Mouse (Mus musculus): ENCODE results near the gene Mmp17. TPM values are rescaled to one million over a fixed set of nuclear protein-coding genes. Genes with fewer than 3 reads are reported as not detected.
"Not testable (repeated sequence)": the region's sequence is repeated elsewhere in the genome, so short reads cannot be mapped to it uniquely, and the experiment has no call there.

Gene Mmp17
- polyA plus RNA-seq, 1 experiment: 0.76 TPM

GRCm38 (mm10) chr5:129584583-129585541, 893 bp downstream of the Mmp17 start:
- Histone ChIP-seq H3K36me3 (replicated peaks; ENCODE audit: low read length) (no peaks in the 10 kb centered on the region), H3K27me3 (replicated peaks) (peaks cover 93% of the 10 kb centered on the region), H3K4me1 (peaks cover 36% of the 10 kb centered on the region), H3K9me3 (no peaks in the 10 kb centered on the region), H3K4me3 (replicated peaks) (peak overlapping the region; percentile 94)
- TF ChIP-seq GATA1 (IDR thresholded peaks at IDR 0.05; ENCODE audit: borderline replicate concordance, low read length): no peak
- no peak for TF ChIP-seq FLI1 (IDR thresholded peaks at IDR 0.05; ENCODE audit: low read length)

DNA sequence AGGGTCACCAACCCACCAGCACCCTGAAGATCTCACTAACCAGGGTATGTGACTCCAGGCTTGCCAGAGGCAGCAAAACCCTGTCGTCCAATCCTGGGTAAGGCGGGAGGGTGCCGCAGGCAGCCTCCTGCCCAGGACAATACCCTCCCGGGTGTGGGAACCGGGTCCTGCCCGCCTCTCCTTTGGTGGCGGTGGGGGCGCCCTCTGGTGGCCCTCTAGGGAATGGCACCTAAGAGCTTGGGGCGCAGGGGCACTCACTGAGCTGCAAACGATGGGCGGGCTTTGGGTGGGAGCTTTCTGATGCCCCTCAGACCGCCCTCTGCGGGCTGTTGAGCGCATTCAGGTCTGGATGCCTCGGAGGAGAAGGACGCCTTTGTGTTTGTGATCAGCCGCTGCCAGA, 2.0 kb downstream of the Mmp17 start:
- no peaks in the 10 kb centered on the region for H3K9me3 ChIP-seq
- peaks cover 89% of the 10 kb centered on the region for H3K27me3 ChIP-seq (replicated peaks)
- TF ChIP-seq FLI1 (IDR thresholded peaks at IDR 0.05; ENCODE audit: low read length): no peak
- TF ChIP-seq GATA1 (IDR thresholded peaks at IDR 0.05; ENCODE audit: borderline replicate concordance, low read length): no peak
- H3K36me3 ChIP-seq (replicated peaks; ENCODE audit: low read length): no peaks in the 10 kb centered on the region
- H3K4me1 ChIP-seq: peaks cover 36% of the 10 kb centered on the region
- H3K4me3 ChIP-seq (replicated peaks): peak overlapping the region; percentile 85

- Histone ChIP-seq H3K9me3 (no peaks in the 10 kb centered on the region), H3K4me3 (replicated peaks) (peak overlapping the region; percentile 85), H3K27me3 (replicated peaks) (peaks cover 89% of the 10 kb centered on the region), H3K4me1 (peaks cover 36% of the 10 kb centered on the region), H3K36me3 (replicated peaks; ENCODE audit: low read length) (no peaks in the 10 kb centered on the region)
- TF ChIP-seq GATA1 (IDR thresholded peaks at IDR 0.05; ENCODE audit: borderline replicate concordance, low read length): no peak
- TF ChIP-seq FLI1 (IDR thresholded peaks at IDR 0.05; ENCODE audit: low read length): no peak
These were observed 2.5 kb downstream of the Mmp17 start for GRCm38 (mm10) chr5:129586471-129586870.

GRCm38 (mm10) chr5:129590915-129591314, 6.9 kb downstream of the Mmp17 start:
- no peaks in the 10 kb centered on the region for H3K36me3 ChIP-seq (replicated peaks; ENCODE audit: low read length)
- no peak overlapping the region for H3K4me3 ChIP-seq (replicated peaks)
- no peaks in the 10 kb centered on the region for H3K9me3 ChIP-seq
- peaks cover 13% of the 10 kb centered on the region for H3K4me1 ChIP-seq
- no peak for TF ChIP-seq GATA1 (IDR thresholded peaks at IDR 0.05; ENCODE audit: borderline replicate concordance, low read length)
- no peak for TF ChIP-seq FLI1 (IDR thresholded peaks at IDR 0.05; ENCODE audit: low read length)
- H3K27me3 ChIP-seq (replicated peaks): peaks cover 64% of the 10 kb centered on the region

DNA sequence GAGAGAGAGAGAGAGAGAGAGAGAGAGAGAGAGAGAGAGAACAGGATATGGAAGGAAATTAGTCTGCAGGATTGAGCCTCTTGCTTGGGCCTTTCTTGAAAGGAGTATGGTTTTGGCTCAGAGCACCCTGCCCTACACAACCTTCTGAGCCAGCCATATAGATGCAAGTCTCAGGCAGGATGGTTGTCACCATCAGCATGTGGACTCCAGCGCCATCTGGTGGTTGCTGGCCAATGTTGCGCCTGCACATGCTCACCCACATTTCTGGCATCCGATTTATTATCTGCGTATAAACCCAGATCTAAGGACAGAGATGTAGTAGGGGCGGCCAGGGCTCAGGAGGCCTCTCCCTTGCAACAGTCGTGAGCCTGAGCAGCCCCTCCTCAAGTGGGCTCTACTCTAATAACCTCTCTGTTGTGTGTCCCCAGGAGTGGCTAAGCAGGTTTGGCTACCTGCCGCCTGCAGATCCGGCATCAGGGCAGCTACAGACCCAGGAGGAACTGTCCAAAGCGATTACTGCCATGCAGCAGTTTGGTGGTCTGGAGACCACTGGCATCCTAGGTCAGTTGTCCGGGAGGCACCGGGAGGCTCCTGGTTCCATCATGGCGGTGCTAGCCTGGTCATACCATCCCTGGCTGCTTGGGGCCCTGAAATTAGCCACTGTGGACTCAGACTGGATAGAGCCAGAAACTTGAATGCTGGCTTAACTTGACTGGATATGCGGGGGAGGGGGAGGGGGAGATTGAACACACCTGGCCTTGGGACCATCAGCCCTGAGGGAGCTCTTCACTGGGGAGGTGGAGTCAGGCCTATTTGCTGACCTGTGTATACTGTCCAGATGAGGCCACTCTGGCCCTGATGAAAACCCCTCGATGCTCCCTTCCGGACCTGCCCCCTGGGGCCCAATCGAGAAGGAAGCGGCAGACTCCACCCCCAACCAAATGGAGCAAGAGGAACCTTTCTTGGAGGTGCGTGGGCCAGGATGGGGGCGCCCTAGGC, 10.4 kb downstream of the Mmp17 start:
- peaks cover 36% of the 10 kb centered on the region for H3K27me3 ChIP-seq (replicated peaks)
- TF ChIP-seq FLI1 (IDR thresholded peaks at IDR 0.05; ENCODE audit: low read length) (no peak), GATA1 (IDR thresholded peaks at IDR 0.05; ENCODE audit: borderline replicate concordance, low read length) (no peak)
- H3K36me3 ChIP-seq (replicated peaks; ENCODE audit: low read length): no peaks in the 10 kb centered on the region
- no peak overlapping the region for H3K4me3 ChIP-seq (replicated peaks)
- peaks cover 8% of the 10 kb centered on the region for H3K9me3 ChIP-seq
- H3K4me1 ChIP-seq: peaks cover 4% of the 10 kb centered on the region; the same call in 1 of the 2 replicates

DNA sequence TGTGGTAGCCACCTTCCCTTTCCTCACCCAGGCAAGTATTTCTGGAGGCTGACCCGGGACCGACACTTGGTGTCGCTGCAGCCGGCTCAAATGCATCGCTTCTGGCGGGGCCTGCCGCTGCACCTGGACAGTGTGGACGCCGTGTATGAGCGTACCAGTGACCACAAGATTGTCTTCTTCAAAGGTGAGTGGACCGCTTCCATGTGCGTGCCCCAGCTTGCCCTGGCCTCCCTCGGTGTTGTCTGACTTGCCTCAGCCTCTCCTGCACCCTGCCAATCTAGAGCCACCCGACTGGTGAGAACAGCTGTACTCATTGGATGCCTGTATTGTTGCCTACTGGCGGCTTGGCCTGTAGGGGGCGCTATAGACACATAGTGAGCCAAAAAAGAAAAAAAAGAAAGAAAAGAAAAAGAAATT, 18.1 kb downstream of the Mmp17 start:
- TF ChIP-seq FLI1 (IDR thresholded peaks at IDR 0.05; ENCODE audit: low read length) (no peak), GATA1 (IDR thresholded peaks at IDR 0.05; ENCODE audit: borderline replicate concordance, low read length) (no peak)
- H3K9me3 ChIP-seq: peaks cover 32% of the 10 kb centered on the region
- H3K4me1 ChIP-seq: no peaks in the 10 kb centered on the region
- no peaks in the 10 kb centered on the region for H3K36me3 ChIP-seq (replicated peaks; ENCODE audit: low read length)
- peaks cover 15% of the 10 kb centered on the region for H3K27me3 ChIP-seq (replicated peaks)
- H3K4me3 ChIP-seq (replicated peaks): no peak overlapping the region

- Histone ChIP-seq H3K4me1 (peaks cover 11% of the 10 kb centered on the region; the same call in 1 of the 2 replicates), H3K27me3 (replicated peaks) (peaks cover 24% of the 10 kb centered on the region), H3K9me3 (peaks cover 6% of the 10 kb centered on the region), H3K36me3 (replicated peaks; ENCODE audit: low read length) (no peaks in the 10 kb centered on the region), H3K4me3 (replicated peaks) (no peak overlapping the region)
- TF ChIP-seq FLI1 (IDR thresholded peaks at IDR 0.05; ENCODE audit: low read length) (no peak), GATA1 (IDR thresholded peaks at IDR 0.05; ENCODE audit: borderline replicate concordance, low read length) (no peak)
These were observed 23.5 kb downstream of the Mmp17 start for GRCm38 (mm10) chr5:129607476-129607875.

DNA sequence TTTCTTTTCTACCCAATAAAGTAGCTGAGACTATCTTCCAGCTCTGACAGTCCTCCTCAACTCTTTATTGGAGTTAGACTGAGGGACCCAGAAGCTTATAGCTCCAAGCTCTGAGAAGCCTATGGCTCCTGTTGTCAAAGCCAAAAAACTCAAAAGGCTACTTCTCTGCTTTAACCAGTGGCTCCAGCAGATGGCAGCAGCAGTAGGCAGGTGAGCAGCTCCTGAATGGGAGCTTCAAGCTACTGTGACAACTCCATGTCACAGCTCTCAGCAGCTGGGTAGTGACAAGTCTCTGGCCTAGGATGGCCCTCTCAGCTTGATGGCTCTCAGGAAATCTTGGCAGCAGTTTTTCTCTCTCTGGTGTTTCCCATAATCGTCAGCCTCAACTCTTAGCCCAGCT, 27.1 kb downstream of the Mmp17 start:
- Histone ChIP-seq H3K36me3 (replicated peaks; ENCODE audit: low read length) (no peaks in the 10 kb centered on the region), H3K4me1 (peaks cover 13% of the 10 kb centered on the region), H3K9me3 (no peaks in the 10 kb centered on the region), H3K27me3 (replicated peaks) (peaks cover 24% of the 10 kb centered on the region), H3K4me3 (replicated peaks) (peak overlapping the region; percentile 30)
- TF ChIP-seq GATA1 (IDR thresholded peaks at IDR 0.05; ENCODE audit: borderline replicate concordance, low read length) (no peak), FLI1 (IDR thresholded peaks at IDR 0.05; ENCODE audit: low read length) (no peak)

DNA sequence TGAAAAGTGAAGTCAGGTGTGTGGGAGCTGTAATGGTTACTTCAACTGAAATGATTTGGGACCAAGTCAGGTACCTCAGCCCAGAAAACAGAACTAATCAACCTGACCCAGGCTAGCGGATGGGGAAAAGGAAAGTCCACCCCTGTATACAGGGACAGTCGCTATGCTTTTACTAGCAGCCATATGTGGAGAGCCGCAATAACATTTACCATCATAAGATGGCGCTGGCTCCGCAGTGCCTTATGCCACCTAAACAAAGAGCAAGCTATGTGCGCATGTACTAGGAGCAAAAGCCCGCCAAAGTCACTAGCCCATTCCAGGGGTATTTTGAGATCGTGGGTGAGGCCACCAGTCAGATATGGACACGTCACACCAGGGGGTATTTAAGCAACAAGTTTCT, 36.6 kb downstream of the Mmp17 start:
- not testable (repeated sequence) for H3K4me3 ChIP-seq (replicated peaks); H3K4me1 ChIP-seq; H3K9me3 ChIP-seq; H3K27me3 ChIP-seq (replicated peaks); H3K36me3 ChIP-seq (replicated peaks; ENCODE audit: low read length)
